Mouse (Mus musculus): ENCODE data around the gene Sh3yl1. TPM values are rescaled to one million over a fixed set of nuclear protein-coding genes. Genes with fewer than 3 reads are reported as not detected.

Gene Sh3yl1
- 0.68 TPM for polyA plus RNA-seq (2017; shearing (Covaris generic))

GRCm38 (mm10) chr12:30911261-30912047 is at the start of gene Sh3yl1, which contains the start of gene Acp1:
Gene Sh3yl1 (plus strand): TSS chr12:30911668.
Gene Acp1 (minus strand): TSS chr12:30911589.

GRCm38 (mm10) chr12:30883986-30884621 is 27.4 kb upstream of the Sh3yl1 start, which contains the start of gene Alkal2:
Gene Alkal2 (plus strand): TSS chr12:30884322.

Other genes starting within 250 kb of the Sh3yl1 start
- not detected for gene Alkal2, start 27.3 kb upstream of the Sh3yl1 start, polyA plus RNA-seq (2017; shearing (Covaris generic))
- 62.8 TPM for gene Acp1, start 79 bp upstream of the Sh3yl1 start, polyA plus RNA-seq (2017; shearing (Covaris generic))
- 0.26 TPM for gene Fam110c, start 162.2 kb downstream of the Sh3yl1 start, polyA plus RNA-seq (2017; shearing (Covaris generic))

All from CD4-positive, CD25-positive, alpha-beta regulatory T cell, adult 9 weeks (primary cell).